Mouse (Mus musculus) C2C12 (cell line): ENCODE data around the gene Adipor2.
A peak's percentile ranks its signal among the peaks of the same experiment; 100 is the strongest.

Source experiments
- CEBPB ChIP-seq: IDR thresholded peaks from one replicate; pipeline ENCODE4 v1.6.1; 2011; ENCODE audit warnings: low read depth, mild to moderate bottlenecking, control low read depth, moderate library complexity
- CTCF ChIP-seq: IDR thresholded peaks from one replicate; pipeline ENCODE4 v1.5.1; 2011; ENCODE audit not compliant: control insufficient read depth, insufficient read depth, insufficient read length
- MYOD1 ChIP-seq: IDR thresholded peaks from one replicate; pipeline ENCODE4 v1.6.1; 2011; ENCODE audit warnings: low read depth; ENCODE audit not compliant: control insufficient read depth, insufficient read length
- USF1 ChIP-seq: IDR thresholded peaks from one replicate; pipeline ENCODE4 v1.6.1; 2011; ENCODE audit warnings: low read depth, mild to moderate bottlenecking, control low read depth, moderate library complexity

DNA sequence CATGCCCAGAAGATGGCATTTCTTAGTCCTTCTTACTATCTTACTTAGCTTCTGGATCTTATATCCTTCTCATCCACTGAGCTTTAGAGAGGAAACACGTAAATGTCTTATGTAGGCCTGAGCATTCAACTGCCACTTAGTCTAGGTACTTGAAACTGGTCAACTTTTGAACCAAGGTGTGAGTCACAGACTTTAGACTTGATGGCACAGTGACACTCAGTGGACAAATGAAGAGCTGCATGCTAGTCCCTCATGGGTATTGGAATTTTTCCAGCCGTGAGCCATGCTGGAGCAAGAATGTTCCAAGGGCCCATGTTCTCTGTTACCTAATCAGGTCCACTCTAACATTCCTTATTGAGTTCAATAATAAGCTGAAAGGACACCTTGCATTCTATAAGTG is 13.0 kb upstream of the Adipor2 start:
- peak; percentile 45 for TF ChIP-seq CTCF
- no peak for TF ChIP-seq USF1
- no peak for TF ChIP-seq CEBPB
- TF ChIP-seq MYOD1 = no peak
